ENCODE assay signal across 8 mouse cellular contexts in the genomic region with DNA sequence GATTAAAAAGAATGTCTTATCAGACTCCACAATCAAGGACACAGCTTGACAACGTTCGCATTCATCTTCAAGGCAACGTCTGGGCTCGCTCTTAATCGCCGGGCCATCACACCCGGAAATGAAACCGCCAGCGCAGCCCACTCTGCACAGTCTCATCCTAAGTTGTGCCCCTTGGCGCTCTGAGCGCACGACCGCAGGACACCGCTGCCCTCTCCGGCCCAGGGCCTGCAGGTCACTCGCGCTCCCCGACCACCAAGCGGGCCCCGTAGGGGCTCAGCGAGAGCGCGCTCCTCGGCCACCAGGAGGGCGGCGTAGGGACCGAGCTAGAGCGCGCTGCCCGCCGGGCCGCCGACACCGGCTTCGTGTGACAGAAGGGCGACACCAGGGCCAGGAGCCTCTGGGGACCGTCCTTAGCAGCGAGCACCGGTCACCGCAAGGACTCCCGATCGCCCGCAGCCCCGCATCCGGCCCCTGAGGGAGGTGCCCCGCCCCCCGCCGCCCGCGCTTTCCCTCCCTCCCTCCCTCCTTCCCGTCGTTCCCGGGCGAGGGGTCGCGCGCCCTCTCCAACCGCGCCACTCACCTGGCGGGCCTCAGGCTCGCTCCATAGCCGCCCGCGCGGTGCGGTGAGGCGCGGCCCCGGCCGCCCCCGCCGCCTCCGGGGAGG. TPM values are rescaled to one million over a fixed set of nuclear protein-coding genes. Genes with fewer than 3 reads are reported as not detected.
DNase-seq lines count a peak whose midpoint lies in the region; ATAC-seq and TF ChIP-seq lines count a peak whose summit lies in the region.

No protein-coding gene starts in this region.

- TF ChIP-seq EP300 in liver, postnatal 0 days (IDR thresholded peaks at IDR 0.05; ENCODE audit: low read depth): no peak

- H3K9me3 ChIP-seq in intestine, postnatal 0 days (ENCODE audit: control insufficient read depth): no peaks in the 10 kb centered on the region
- no peaks in the 10 kb centered on the region for H3K9me3 ChIP-seq in liver, postnatal 0 days (ENCODE audit: low read length)
- H3K9me3 ChIP-seq in neural tube, embryonic 12.5 days: no peaks in the 10 kb centered on the region

- ATAC-seq in intestine, postnatal 0 days: peak; percentile 63
- peak; percentile 71 for ATAC-seq in liver, postnatal 0 days
- ATAC-seq in neural tube, embryonic 12.5 days (ENCODE audit: low FRiP score, low read depth): peak; percentile 89

- peak overlapping the region; percentile 97 for H3K9ac ChIP-seq in intestine, postnatal 0 days (ENCODE audit: low read depth, low read length)
- H3K9ac ChIP-seq in liver, postnatal 0 days (replicated peaks): peak overlapping the region; percentile 96
- H3K9ac ChIP-seq in neural tube, embryonic 12.5 days: peak overlapping the region; percentile 90

- no peaks in the 10 kb centered on the region for H3K36me3 ChIP-seq in C2C12 (ENCODE audit: control insufficient read depth, insufficient read depth)
- no peaks in the 10 kb centered on the region for H3K36me3 ChIP-seq in intestine, postnatal 0 days (ENCODE audit: control insufficient read depth, insufficient read depth)
- H3K36me3 ChIP-seq in liver, postnatal 0 days (replicated peaks; ENCODE audit: insufficient read depth, low read length): no peaks in the 10 kb centered on the region
- H3K36me3 ChIP-seq in neural tube, embryonic 12.5 days: peaks cover 2% of the 10 kb centered on the region; the same call in 1 of the 2 replicates

- peak; percentile 72 for DNase-seq in R1 (ENCODE audit: low read depth, low spot score)
- DNase-seq in embryo, embryonic 10 days (ENCODE audit: low spot score): peak; percentile 75
- peak; percentile 28 to 59 for DNase-seq in gastrocnemius, postnatal 4 days (ENCODE audit: low spot score in 2 of 2)
- no peak for DNase-seq in liver, postnatal 0 days
- peak; percentile 60 for DNase-seq in urinary bladder, adult 2 months (ENCODE audit: low spot score)

- no peak for TF ChIP-seq CTCF in C2C12 (IDR thresholded peaks at IDR 0.05; ENCODE audit: control insufficient read depth, insufficient read depth, insufficient read length)
- TF ChIP-seq CTCF in intestine, postnatal 0 days (IDR thresholded peaks at IDR 0.05; ENCODE audit: low read depth): peak; percentile 45
- TF ChIP-seq CTCF in liver, postnatal 0 days (IDR thresholded peaks at IDR 0.05; ENCODE audit: low read depth): peak; percentile 38

- H3K4me3 ChIP-seq in C2C12 (ENCODE audit: insufficient read depth, poor library complexity, severe bottlenecking): peak overlapping the region; percentile 78
- peak overlapping the region; percentile 95 for H3K4me3 ChIP-seq in intestine, postnatal 0 days (ENCODE audit: low read depth, low read length)
- H3K4me3 ChIP-seq in liver, postnatal 0 days (ENCODE audit: low read depth, low read length): peak overlapping the region; percentile 96
- peak overlapping the region; percentile 92 for H3K4me3 ChIP-seq in neural tube, embryonic 12.5 days

- peaks cover 9% of the 10 kb centered on the region for H3K79me3 ChIP-seq in C2C12 (ENCODE audit: low read depth)

- peaks cover 47% of the 10 kb centered on the region for H3K79me2 ChIP-seq in C2C12 (ENCODE audit: control insufficient read depth, insufficient read depth)

- H3K4me2 ChIP-seq in intestine, postnatal 0 days (replicated peaks; ENCODE audit: low read depth): peak overlapping the region; percentile 72
- peak overlapping the region; percentile 81 for H3K4me2 ChIP-seq in liver, postnatal 0 days (ENCODE audit: low read depth, low read length)
- peak overlapping the region; percentile 65 for H3K4me2 ChIP-seq in neural tube, embryonic 12.5 days (replicated peaks)

- 0 out of 2 replicates have a peak, but pooled peaks cover 3% of the 10 kb centered on the region for H3K4me1 ChIP-seq in intestine, postnatal 0 days (replicated peaks; ENCODE audit: control insufficient read depth, insufficient read depth, low read length)
- H3K4me1 ChIP-seq in liver, postnatal 0 days (ENCODE audit: insufficient read depth): peaks cover 27% of the 10 kb centered on the region
- H3K4me1 ChIP-seq in neural tube, embryonic 12.5 days: peaks cover 10% of the 10 kb centered on the region

- H3K27ac ChIP-seq in intestine, postnatal 0 days (ENCODE audit: low read depth, low read length): peak overlapping the region; percentile 99
- peak overlapping the region; percentile 97 for H3K27ac ChIP-seq in liver, postnatal 0 days (ENCODE audit: low read depth)
- peak overlapping the region; percentile 72 for H3K27ac ChIP-seq in neural tube, embryonic 12.5 days

- H3K27me3 ChIP-seq in C2C12 (ENCODE audit: control insufficient read depth, insufficient read depth, insufficient read length): no peaks in the 10 kb centered on the region
- H3K27me3 ChIP-seq in intestine, postnatal 0 days (replicated peaks; ENCODE audit: control insufficient read depth, insufficient read depth, low read length): no peaks in the 10 kb centered on the region
- H3K27me3 ChIP-seq in liver, postnatal 0 days (ENCODE audit: insufficient read depth, low read length): no peaks in the 10 kb centered on the region
- no peaks in the 10 kb centered on the region for H3K27me3 ChIP-seq in neural tube, embryonic 12.5 days (replicated peaks)

- H3ac ChIP-seq in C2C12 (ENCODE audit: control insufficient read depth, insufficient read length, low read depth): peak overlapping the region; percentile 86

- WGBS in intestine, postnatal 0 days: under 1% methylated on average over 45 of the region's 73 CpGs
- WGBS in liver, postnatal 0 days (ENCODE audit: insufficient replicate concordance): 0% methylated on average over 40 of the region's 73 CpGs
- under 1% methylated on average over 66 of the region's 73 CpGs for WGBS in neural tube, embryonic 12.5 days

TF ChIP-seq in C2C12, 6 proteins besides CTCF, POLR2A, EP300 and RAD21:
- TF ChIP-seq MYOG (IDR thresholded peaks at IDR 0.05; ENCODE audit: control insufficient read depth, extremely low read depth, insufficient read length) (no peak), CEBPB (IDR thresholded peaks at IDR 0.05; ENCODE audit: low read depth) (no peak), MYOD1 (IDR thresholded peaks at IDR 0.05; ENCODE audit: control insufficient read depth, insufficient read length, low read depth) (no peak), USF1 (IDR thresholded peaks at IDR 0.05; ENCODE audit: low read depth) (no peak), MAX (IDR thresholded peaks at IDR 0.05) (no peak), FOSL1 (IDR thresholded peaks at IDR 0.05; ENCODE audit: insufficient read depth, low read length, poor library complexity, severe bottlenecking) (no peak)

RNA-seq across cellular contexts. Expression of a gene that starts 0.5 kb away (rescaled TPM):
- 19.9 TPM for polyA plus RNA-seq in C2C12 (2012; fragmentation: generic; extraction: Trizol)
- 10 to 100 TPM; 33.5 to 33.9 TPM for total RNA-seq in gastrocnemius, postnatal 4 days (2021)
- 35.4 and 36.9 TPM in 2 replicates for polyA plus RNA-seq in intestine, postnatal 0 days (2015; fragmentation: Nextera tagmentation; extraction: Ambion mirVana)
- polyA plus RNA-seq in liver, postnatal 0 days (2015; fragmentation: Nextera tagmentation; extraction: Ambion mirVana): 6.0 and 6.2 TPM in 2 replicates
- 26.8 and 28.6 TPM in 2 replicates for polyA plus RNA-seq in neural tube, embryonic 12.5 days (2016; fragmentation: Nextera tagmentation; extraction: Ambion mirVana)
- 31.7 and 39.2 TPM in 2 replicates for polyA plus RNA-seq in urinary bladder, adult 2 months (2012; rRNA removed)

RNA-seq across cellular contexts. Expression of a gene that starts 44.3 kb away (rescaled TPM):
- 10.6 TPM for polyA plus RNA-seq in C2C12 (2012; fragmentation: generic; extraction: Trizol)
- 1 to 10 TPM; 6.8 to 8.0 TPM for total RNA-seq in gastrocnemius, postnatal 4 days (2021)
- 5.8 and 7.1 TPM in 2 replicates for polyA plus RNA-seq in intestine, postnatal 0 days (2015; fragmentation: Nextera tagmentation; extraction: Ambion mirVana)
- 12.4 and 19.4 TPM in 2 replicates for polyA plus RNA-seq in liver, postnatal 0 days (2015; fragmentation: Nextera tagmentation; extraction: Ambion mirVana)
- 3.3 TPM in 2 replicates for polyA plus RNA-seq in neural tube, embryonic 12.5 days (2016; fragmentation: Nextera tagmentation; extraction: Ambion mirVana)
- 21.3 and 24.3 TPM in 2 replicates for polyA plus RNA-seq in urinary bladder, adult 2 months (2012; rRNA removed)
